Mouse (Mus musculus) cerebellum, postnatal 14 days (tissue): ENCODE data around the gene Klhdc7b.
A peak's percentile ranks its signal among the peaks of the same experiment; 100 is the strongest.

Experiments
- DNase-seq, 2 experiments: peaks; one replicate each; pipeline ENCODE4 v3.0.0; 2021; ENCODE audit warnings: mixed read lengths in 2 of 2

The Klhdc7b gene

DNA sequence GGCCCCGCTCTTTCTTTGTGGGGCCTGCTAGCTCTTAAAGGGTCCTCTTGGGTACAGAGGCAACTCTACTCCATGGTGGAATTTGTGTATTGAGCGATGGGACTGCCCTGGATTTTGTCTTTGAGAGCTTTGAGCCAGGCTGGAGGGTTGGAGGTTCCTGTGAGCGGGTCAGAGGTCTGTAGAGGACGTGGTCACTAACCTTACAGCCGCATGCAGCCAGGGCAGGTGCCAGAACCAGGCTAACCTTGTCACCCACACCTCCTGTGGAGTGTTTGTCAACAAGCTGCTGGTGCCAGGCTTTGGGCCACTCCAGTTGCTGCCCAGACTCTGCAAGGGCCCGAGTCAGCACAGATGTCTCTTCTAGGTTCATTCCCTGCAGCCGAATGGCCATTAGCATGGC lies 8.7 kb upstream of the Klhdc7b start:
- no peak for DNase-seq

DNA sequence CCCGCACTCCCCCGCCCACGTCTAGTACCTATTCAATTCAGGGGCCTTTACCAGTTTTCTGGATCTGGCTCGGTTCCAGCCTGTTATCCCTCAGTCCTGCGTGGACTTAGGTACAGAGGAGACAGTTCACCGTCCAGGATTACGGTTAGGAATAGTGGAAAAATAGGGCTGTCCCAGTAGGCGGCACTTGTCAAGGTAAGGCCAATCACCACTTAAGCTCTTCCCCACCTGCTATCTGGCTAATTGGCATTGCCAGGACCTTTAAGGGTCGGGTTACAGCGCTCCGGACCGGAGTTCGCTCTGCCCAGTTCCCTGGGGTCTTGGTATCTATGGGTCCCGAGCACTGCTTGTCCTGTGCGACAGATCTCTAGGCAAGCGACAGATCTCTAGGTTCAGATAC lies 7.8 kb upstream of the Klhdc7b start, which contains the start of gene Tymp:
Gene Tymp, minus strand, starts transcription at position 83 of the 400 bp plus-strand sequence.
- no peak for DNase-seq

DNA sequence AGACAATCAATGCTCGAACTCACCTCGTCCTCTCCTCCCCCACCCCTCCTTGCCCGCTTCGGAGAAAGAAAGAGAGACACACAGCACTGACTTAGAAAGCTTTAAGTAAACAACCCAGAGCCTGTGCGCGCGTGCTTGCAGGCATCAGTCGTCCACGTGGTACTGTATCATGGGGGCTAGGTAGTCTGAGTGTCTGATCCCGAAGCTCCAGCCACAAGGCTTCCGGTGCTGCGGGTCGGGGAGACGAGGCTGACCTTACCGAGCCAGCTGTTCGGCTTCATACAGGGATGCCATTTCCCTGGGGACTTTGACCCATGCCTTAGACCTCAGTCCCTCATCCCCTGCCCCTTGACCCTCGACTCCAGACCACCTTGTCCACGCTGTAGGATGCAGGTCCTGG lies 7.4 kb upstream of the Klhdc7b start:
- peak in 1 of 2 experiments; percentile 15 for DNase-seq

DNA sequence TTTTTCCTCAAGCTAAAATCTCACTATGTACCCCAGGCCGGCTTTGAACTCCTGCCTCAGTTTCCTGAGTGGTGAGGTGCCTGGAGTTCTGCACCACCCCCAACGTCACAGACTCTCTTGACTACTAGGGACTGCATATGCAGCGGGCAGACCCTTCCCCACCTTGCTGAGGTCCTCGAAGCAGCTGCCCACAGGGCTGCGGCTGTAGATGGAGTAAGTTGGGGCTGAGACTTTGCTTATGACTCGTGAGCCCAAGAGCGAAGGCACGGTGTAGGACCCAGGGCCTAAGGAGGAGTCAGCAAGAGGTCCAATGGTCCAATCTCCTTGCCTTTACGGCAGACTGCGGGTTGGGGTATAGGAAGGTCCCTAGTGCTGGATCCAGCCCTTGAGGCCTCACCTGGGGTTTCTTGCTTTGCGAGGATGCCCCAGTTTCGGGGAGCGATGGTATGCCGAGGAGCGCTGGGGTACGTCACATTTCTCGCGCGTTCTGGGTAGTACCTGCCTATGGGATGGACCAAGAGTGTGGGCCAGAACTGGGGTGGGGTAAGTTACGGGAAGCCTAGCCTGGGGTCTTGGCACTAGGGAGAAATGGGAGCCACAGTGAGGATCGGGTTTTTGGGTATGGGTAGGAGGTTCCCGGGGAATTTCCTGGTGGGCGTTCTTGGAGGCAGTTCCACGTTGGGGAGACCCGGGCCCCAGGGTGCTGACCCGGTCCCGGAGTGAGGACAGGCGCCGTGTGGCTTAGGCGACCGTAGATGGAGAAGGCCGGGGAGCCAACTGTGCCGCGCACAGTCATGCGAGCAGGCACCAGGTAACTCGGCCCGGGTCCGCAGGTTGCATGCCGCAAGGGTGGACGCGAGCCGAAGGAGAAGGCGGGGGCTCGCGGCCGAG lies 6.5 kb upstream of the Klhdc7b start:
- DNase-seq = no peak

DNA sequence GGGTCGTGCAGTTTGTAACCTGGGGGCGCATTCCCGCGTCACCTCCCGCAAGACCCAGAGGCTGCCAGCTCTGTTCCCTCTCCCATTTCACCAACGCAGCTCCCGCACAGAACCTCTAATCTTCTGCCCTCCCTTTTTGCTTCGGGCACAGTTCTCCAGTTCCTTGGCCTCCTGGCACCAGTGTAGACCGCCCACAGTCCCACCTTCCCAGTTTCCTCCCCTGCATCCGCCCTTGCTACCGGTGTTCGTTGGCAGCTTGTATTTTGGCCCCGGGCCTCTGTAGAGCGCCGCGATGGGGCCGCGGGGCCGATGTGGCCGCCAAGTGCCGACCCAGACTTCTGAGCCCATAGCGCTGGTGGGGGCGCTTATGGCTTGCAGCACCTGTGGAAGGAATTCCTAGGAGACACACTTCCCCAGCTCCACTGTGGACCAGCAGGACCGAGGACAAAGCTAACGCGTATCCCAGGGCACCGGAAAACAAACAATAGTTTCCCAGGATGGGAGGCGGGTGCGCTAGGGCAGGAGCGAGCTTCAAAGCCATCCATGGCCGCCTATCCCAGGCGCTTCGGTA lies 5.8 kb upstream of the Klhdc7b start, which contains the start of gene Odf3b:
Gene Odf3b, minus strand, starts transcription at position 452 of the 571 bp plus-strand sequence.
- peak; percentile 81 to 87 for DNase-seq

DNA sequence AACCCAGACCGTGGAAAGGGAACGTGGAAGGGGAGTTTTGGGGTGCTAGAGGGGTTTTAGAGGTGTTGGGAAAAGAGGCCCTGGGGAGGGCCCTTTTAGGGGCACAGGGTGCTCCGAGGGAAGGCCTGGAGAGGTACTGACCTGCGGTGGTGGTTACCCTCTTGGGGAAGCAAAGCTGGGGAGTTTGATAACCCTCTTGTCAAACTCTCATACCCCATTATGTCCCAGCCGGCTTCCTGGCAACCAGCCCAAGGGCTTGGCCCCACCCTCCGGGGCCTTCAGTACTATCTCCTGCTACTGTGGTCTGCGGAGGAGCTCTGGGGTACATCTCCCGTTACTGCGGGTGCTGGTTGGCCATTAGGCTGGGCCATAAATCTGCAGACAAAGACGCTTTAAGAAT lies 5.3 kb upstream of the Klhdc7b start:
- peak; percentile 69 for DNase-seq

DNA sequence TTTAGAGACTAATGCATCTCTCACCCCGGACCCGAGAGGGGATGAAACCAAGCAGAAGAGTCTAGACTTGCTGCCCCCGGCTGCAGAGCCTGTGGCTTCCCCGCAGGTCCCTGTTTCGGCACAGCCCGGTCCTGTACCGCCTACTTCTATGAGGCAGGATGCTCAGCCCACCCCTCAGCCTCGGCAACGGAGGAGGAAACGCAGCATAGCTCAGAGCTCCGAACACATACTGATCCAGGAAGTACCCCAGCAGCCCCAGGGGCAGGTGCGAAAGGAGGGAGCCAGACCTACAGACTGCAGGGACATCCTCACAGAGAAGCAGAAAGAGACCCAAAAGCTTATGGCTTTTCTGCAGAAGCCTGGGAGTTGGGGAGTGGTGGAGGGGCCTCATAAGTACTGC lies 2.4 kb downstream of the Klhdc7b start:
- DNase-seq = peak in 1 of 2 experiments; percentile 7

DNA sequence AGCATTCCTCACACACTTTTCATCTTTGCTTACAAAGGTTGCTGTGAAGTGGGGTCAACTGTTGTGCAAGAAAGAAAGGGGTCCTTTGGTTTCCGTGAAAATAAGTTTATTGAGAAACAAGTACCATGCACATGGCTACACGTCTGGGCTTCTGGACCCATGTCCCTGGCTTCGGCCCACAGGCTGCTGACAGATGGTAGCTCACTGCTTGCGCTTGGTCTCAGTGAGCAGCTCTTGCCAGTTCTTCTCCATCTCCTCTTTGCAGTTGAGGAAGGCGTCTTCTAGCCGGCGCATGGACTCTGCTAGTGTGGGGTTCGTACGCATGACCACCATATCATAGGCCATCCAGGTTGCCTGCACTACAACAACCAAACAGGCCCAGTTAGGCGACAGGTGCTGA lies 5.4 kb downstream of the Klhdc7b start:
- DNase-seq = peak; percentile 50 to 76

DNA sequence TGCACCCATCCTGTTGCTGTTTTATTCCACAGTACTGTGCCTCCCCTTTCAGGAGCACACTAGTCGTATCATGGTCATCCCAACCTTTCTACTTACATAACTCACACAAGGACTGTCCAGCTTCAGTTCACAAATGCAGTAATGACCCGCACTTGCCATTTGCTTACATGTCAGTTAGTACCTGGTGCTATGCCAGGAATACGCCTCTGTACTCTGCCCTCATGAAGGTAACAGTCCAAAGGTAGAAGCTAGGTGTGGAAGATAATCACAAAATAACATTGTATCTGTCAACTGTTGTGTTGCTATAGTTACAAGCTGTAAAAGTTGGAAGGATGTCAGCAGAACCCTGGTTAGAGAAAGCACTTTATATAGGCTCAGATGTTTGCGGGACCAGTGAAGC lies 12.2 kb downstream of the Klhdc7b start:
- no peak for DNase-seq

DNA sequence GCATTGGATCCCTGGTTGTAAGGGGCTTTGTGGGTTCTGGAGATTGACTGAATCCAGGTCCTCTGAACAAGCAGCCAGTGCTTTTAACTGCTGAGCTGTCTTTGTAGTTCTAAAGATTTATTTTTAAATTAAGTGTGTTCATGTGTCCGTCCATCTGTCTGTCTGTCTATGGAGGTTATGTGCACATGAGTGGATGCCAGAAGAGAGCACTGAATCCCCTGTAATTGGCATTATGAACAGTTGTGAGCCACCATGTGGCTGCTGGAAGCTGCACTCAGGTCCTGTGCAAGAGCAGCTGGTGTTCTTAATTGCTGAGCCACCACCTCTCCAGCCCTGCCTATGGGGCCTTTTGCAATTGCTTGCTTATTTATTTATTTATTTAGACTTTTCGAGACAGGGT lies 13.4 kb downstream of the Klhdc7b start:
- DNase-seq = peak; percentile 38 to 42

DNA sequence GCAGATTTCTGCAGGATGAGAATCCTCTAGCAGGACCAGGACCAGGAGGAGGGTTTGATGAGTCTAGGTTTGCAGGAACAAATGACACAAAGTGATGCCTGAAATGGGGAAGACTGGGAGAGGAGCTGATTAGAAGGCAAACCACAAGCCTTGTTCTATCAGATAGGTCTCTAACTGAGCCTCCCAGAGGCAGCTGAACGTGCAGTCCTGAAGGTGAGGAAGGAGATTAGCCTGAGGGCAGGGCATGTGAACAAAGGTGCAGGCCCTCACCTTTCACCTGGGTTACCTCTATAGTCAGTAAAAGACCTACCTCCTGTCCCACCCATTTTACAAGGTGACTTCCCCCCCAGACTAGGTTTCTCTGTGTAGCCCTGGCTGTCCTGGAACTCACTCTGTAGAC lies 15.0 kb downstream of the Klhdc7b start:
- DNase-seq = no peak

DNA sequence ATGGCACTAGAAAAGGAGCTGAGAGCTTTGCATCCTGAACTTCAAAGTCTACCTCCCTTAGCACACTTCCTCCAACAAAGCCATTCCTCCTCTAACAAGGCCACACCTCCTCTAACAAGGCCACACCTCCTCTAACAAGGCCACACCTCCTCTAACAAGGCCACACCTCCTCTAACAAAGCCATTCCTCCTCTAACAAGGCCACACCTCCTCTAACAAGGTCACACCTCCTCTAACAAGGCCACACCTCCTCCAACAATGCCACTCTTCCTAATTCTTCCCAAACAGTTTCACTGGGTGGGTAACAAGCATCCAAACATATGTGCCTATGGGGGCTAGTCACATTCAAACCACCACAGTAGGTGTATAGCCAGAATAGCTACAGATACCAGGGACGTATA lies 17.8 kb downstream of the Klhdc7b start:
- no peak for DNase-seq

DNA sequence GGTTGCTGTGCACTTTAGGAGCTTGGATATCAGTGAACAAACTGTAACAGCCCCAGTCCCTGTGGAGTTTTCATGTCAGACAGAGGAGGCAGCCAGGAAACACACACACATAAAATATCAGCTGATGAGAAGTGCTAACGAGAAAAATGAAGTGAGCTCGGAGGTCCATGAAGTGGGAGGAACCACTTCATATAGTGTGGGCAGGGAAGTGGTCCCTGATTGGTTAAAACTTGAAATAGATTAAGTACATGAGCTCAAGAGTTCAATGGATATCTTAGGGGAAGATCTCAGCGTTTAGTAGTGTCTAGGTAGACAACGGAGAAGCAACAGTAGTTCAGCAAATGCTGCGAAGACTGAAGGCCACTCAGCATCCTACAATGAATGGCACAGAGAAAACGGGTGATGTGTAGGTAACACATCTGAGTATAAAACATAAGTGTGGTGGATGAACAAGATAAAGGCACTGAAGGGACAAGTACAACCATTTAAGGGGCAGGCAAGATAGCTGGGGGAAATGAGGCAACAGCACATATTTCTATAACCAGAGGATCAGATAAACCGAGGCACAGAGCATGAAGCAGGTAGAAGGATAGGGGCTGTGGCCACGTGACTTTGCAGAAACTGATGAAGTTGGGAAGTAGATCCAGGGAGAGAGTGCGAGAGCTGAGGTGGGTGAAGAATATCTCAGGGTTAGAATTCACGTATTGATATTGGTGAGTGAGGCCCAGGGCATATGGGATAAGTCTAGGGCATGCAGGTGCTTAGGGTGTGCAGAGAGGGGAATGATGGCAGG lies 20.3 kb downstream of the Klhdc7b start:
- no peak for DNase-seq

DNA sequence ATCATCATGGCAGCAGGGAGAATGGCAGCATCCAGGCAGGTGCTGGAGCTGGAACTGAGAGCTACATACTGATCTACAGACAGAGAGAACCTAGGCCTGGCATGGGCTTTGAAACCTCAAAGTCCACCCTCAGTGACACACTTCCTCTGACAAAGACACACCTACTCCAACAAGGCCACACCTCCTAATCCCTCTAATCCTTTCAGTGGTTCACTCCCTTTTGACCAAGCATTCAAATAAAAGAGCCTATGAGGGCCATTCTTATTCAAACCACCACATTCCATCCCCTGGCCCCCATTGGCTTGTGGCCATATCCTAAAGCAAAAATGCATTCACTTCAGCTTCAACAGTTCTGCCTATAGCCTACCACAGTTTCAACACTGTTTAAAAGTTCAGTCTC lies 22.0 kb downstream of the Klhdc7b start:
- no peak for DNase-seq

DNA sequence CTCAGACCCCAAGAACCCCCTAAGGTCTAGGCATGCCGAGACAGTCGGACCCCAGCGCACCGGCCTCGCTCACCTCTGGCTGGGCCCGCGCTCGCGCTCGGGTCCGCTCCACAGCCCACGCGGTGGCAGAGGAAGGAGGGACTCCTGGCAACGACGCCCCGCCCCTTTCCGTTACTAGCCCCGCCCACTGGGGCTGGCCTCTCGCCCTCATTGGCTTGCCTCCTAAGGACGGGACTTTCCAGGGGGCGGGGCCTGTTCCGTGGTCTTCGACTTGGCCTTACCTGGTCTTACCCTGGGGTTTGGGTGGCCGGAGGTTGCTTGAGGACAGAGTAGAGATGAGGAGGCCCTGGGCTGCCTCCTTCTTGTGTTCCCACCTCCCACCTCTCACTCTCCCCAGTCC lies 25.4 kb downstream of the Klhdc7b start, which contains the start of gene Syce3:
Gene Syce3, minus strand, starts transcription at position 386 of the 400 bp plus-strand sequence.
- DNase-seq = no peak

DNA sequence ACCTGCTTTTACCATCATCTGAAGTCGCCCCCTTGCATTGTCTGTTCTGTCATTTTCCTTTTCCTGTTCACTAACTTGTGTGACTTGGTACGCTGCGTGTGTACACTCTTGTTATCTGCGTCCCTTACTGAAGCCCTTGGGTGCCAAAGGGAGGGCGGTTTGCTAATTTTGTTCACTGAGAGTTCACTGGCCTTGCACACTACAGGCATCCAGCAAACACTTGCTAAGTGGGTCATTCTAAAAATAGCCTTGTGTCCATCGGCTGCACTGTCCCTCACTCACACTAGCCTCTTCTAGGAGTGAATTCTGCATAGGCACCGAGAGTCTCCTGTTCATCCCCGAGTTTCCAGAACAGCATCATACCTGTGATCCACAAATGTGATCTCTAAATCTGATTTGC lies 30.6 kb downstream of the Klhdc7b start:
- DNase-seq = peak; percentile 34 to 51

DNA sequence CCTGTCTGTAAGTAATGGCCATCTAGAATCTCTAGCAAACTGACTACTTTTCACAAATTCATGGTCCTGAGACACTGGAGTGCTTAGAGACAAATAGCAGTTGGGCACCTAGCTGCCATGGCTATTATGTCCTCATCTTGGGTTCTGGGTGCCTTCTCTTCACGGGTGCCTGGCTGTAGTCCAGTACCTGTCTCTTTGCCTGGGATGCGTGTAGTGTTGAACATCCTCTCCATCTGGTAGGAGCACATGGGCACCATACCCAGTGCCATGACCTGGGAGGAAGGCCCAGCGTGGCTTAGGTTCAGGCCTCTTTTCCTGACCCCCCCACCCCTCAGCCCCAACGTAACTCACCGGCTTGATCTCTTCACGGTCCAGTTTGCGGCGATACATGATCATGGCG lies 37.2 kb downstream of the Klhdc7b start:
- DNase-seq = no peak

DNA sequence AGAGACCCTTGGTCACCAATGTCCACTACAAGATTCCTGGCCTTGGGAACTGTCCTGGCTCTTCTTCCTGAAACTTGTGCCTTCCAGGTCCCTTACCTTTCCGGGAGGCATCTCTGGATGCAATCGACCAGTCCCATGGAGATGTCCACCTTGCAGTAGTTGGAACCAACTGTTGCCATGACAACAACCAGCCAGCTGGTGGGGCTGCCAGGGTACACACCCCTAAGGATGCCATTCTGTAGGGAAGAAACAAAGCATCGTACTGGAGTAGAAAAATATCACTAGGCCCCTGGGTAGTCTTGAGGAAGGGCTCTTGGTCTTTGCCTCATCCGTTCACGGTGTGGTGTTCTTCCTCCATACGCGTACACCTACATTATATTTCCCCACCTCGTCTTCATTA lies 39.9 kb downstream of the Klhdc7b start:
- no peak for DNase-seq

DNA sequence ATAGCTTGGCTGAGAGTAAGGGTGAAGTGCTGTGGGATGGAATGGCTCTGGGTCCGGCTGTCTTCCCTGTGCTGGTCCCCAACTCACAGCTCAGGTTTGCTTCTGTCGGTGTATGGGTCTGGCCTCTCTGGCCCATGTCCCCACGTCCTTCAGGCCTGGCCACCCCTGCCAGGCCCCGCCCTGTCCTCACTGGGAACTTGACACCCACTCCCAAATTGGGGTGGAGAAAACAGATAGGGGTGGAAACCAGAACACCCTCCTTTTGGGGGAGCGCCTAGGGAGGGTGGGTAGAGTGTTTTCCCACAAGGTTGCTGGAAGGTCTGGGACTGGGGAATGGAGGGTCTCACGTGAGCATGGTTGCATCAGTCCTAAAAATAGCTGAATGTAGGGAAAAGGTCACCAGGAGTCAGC lies 41.0 kb downstream of the Klhdc7b start, which contains the start of gene Cpt1b:
Gene Cpt1b, minus strand, starts transcription at position 153 of the 411 bp plus-strand sequence.
- DNase-seq = no peak

DNA sequence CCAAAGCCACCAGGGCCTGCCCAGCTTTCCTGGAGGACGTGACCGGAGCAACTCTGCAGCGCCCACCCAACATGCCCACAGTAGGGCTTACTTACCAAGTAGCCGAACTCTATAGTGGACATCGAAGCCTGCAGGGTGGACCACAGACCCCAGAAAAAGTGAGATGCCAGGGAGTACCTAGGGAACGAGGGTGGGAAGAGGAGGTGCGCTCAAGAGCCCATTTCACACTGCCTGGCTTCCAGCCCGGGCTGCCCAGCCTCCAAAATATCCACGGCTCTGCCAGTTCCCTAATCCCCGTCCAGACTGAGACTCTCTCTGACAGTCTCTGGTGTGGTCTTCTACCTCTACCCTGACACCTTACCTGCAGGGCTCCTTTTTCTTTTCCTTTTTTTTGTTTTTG lies 42.0 kb downstream of the Klhdc7b start:
- no peak for DNase-seq

DNA sequence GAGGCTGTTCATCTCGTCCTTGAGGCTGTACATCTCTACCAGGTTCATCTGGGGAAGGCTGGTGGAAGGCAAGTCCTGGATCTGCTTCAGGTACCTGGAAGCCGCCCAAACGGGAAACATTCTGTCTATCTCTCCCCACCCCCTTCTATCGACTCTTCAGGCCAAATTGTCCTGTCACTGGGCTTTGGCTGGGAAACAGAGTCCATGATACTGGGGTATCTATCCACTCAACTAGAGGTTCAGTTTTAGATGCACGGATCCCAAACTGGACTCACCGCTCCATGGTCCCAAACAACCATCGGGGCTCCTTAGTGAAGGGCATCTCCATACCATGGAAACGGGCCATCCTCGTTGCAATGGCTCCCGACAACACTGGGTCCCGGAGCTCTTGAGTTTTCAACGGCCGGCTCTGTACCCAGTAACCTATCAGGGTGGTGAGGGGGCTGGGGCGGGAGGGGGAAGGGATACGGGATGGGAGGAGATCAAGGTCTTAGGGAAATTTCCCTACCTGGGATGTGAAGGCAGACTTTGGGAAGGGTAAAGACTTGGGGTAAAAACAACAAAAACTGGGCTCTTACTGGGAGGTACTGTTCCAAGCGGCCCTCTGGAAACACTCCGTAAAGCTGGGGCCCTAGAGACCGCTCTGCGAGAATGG lies 43.5 kb downstream of the Klhdc7b start:
- DNase-seq = peak in 1 of 2 experiments; percentile 40

DNA sequence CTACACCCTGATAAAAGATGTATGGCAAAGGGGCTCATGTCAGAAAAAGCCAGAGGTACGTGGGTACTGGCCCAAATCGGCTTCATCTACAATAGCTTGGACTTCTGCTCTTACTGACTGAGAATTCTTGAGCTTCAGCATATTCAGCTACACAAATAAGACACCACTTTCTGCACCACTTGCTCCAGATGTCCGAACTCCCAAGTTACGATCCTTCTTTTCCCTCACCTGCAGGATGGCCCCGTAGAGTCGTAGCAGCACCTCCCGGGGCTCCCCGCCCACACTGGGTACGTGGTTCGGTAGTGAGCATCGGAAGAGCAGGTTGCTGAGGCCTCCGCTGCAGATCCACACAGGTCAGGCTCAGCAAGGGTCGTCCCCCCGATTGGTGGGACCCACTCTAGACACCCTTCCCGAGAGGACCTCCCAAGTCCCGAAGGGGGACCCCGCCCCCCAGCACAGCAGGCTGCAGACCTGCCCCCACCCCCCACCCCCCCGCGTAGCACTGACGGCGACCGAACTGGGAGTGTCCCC lies 44.2 kb downstream of the Klhdc7b start:
- DNase-seq = no peak
